Mouse (Mus musculus) brain, embryonic 18.5 days (tissue): ENCODE measurements around the gene Os9.
"Not testable (repeated sequence)": the region's sequence is repeated elsewhere in the genome, so short reads cannot be mapped to it uniquely, and the experiment has no call there.

ENCODE experiments used
- DNase-seq: peaks from one replicate; pipeline ENCODE4 v3.0.0-alpha.2; 2012; ENCODE audit warnings: low read depth, low spot score

The Os9 gene

GRCm38 (mm10) chr10:127121066-127121477, at the start of gene Os9:
Gene Os9 (minus strand): TSS chr10:127121131.
- peak; percentile 98 for DNase-seq

- DNase-seq, result no peak
Measured at GRCm38 (mm10) chr10:127170002-127170401, 49.1 kb upstream of the Os9 start.

GRCm38 (mm10) chr10:127167614-127168192, 46.8 kb upstream of the Os9 start:
- DNase-seq, result no peak

- DNase-seq, result no peak
Measured at GRCm38 (mm10) chr10:127166771-127167613, 46.1 kb upstream of the Os9 start.

GRCm38 (mm10) chr10:127166404-127166715, 45.4 kb upstream of the Os9 start:
- no peak for DNase-seq

- DNase-seq, result no peak
Measured at GRCm38 (mm10) chr10:127165654-127166403, 44.9 kb upstream of the Os9 start.

GRCm38 (mm10) chr10:127165354-127165653, 44.4 kb upstream of the Os9 start:
- DNase-seq, result no peak

GRCm38 (mm10) chr10:127164631-127165353, 43.9 kb upstream of the Os9 start, which contains the start of gene B4galnt1:
Gene B4galnt1 (plus strand): TSS chr10:127165225.
- peak; percentile 75 for DNase-seq

- DNase-seq, result no peak
Measured at GRCm38 (mm10) chr10:127164190-127164589, 43.3 kb upstream of the Os9 start.

GRCm38 (mm10) chr10:127162771-127163261, 41.9 kb upstream of the Os9 start:
- not testable (repeated sequence) for DNase-seq

GRCm38 (mm10) chr10:127160728-127161127, 39.8 kb upstream of the Os9 start:
- DNase-seq, result no peak

- no peak for DNase-seq
Measured at GRCm38 (mm10) chr10:127160081-127160480, 39.1 kb upstream of the Os9 start.

- DNase-seq, result no peak
Measured at GRCm38 (mm10) chr10:127158471-127158870, 37.5 kb upstream of the Os9 start.

GRCm38 (mm10) chr10:127156511-127156910, 35.6 kb upstream of the Os9 start:
- no peak for DNase-seq

- DNase-seq, result no peak
Measured at GRCm38 (mm10) chr10:127156089-127156488, 35.2 kb upstream of the Os9 start.

- DNase-seq, result no peak
Measured at GRCm38 (mm10) chr10:127154652-127155051, 33.7 kb upstream of the Os9 start.

GRCm38 (mm10) chr10:127154241-127154640, 33.3 kb upstream of the Os9 start:
- no peak for DNase-seq

GRCm38 (mm10) chr10:127153323-127153722, 32.4 kb upstream of the Os9 start:
- DNase-seq, result no peak

- DNase-seq, result not testable (repeated sequence)
Measured at GRCm38 (mm10) chr10:127152556-127152955, 31.6 kb upstream of the Os9 start.

GRCm38 (mm10) chr10:127151233-127151632, 30.3 kb upstream of the Os9 start:
- DNase-seq, result not testable (repeated sequence)

- no peak for DNase-seq
Measured at GRCm38 (mm10) chr10:127150471-127150872, 29.5 kb upstream of the Os9 start.

- no peak for DNase-seq
Measured at GRCm38 (mm10) chr10:127147135-127147534, 26.2 kb upstream of the Os9 start.
